Mouse (Mus musculus) olfactory bulb, adult 2 months (tissue): ENCODE data around the gene Chmp1a.

Source experiments
- CTCF ChIP-seq: fragments of 200-500 bp; IDR thresholded peaks from 2 replicates; pipeline ENCODE4 v1.5.1; 2012; ENCODE audit warnings: low read depth, mild to moderate bottlenecking, low read length, moderate library complexity; ENCODE audit not compliant: insufficient read depth
- POLR2A ChIP-seq: fragments of 200-500 bp; IDR thresholded peaks from 2 replicates; pipeline ENCODE4 v1.6.1; 2012; ENCODE audit warnings: mild to moderate bottlenecking, low read depth, low read length, moderate library complexity; ENCODE audit not compliant: insufficient read depth

DNA sequence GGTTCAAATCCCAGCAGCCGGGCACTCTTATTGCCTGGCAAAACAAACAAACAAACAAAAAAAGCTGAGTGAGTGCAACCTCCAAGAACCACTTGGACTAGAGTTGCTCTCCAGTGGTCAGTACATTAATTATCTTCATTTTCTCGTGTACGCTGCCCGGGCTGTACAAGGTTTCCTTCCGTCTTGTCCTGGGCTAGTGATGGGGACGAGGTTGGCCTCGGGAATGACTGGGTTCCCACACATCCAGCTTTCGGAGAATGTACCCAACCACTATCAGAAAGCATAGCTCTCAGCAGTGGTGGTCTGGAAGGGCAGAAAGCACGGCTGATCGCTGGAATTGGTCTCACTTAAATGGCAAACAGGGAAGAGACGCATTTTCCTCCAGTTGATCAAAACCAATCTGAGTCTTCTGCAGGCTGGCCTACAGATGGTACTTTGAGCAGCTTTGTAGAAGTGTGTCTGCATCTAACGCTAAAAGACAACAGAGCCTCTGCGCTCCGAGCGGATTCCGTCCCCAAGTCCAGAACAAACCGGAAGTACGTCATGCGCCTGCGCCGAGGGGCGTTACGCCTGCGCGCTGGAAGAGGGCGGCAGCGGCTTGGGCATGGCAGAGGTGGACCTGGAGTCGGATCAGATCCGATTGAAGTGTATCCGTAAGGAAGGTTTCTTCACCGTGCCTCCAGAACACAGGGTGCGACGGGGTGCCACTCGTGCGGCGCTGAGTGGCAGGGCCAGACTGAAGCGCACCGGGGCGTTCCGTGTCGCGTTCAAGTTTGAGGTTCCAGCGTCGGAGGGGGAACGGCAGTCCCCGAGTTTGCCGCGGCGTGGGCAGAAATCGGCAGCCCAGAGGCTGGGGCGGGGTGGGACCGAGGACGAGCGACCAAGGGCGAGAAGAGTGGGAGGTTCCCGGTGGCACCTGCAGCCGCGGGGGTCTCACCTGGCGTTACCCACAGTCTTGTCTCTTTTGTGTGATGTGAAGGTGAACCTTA is 12.0 kb upstream of the Chmp1a start, which contains the start of gene Cdk10:
- TF ChIP-seq CTCF, result no peak
- TF ChIP-seq POLR2A, result peak; percentile 95
